Mouse (Mus musculus) spleen, postnatal 10 days (tissue): ENCODE measurements around the gene Hist1h2af.
A peak's percentile ranks its signal among the peaks of the same experiment; 100 is the strongest.

Experiments
- DNase-seq, 2 experiments: peaks; one replicate each; pipeline ENCODE4 v3.0.0; 2021 to 2022; ENCODE audit warnings: low spot score in 2 of 2

The Hist1h2af gene

DNA sequence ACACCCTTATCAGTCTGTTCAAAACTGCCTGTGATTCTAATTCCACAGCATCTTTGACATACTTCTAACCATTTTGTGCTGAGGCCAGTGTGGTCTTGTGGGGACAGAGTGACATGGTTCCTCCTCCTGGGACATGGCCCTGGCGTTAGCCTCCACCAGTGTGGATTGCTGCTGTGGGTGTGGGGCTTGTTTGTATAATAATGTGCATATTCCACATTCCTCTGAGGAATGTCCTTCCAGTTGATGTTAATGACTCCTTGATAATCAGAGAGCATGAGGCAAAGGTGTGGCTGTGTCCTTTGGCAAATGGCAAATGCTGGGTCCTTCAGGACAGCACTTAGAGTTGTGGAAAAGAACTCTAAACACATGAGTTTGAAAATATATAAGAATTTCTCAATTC lies 20.2 kb upstream of the Hist1h2af start:
- DNase-seq, result no peak

DNA sequence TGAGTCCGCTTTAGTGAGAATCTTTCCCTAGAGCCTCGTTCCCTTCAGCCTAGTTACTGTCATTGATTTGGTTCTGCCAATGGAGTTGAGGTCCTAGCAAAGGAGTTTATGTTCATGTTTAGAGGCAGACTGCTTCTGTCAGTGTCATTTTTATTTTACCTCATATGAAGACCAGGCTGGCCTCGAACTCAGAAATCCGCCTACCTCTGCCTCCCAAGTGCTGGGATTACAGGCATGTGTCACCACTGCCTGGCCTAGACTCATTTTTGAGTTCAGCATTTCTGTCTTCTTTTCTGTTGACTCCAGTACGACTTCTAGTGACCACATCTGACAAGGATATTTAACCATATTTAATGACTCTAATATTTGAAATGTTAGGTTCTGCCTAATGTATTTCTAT lies 18.4 kb upstream of the Hist1h2af start:
- DNase-seq, result no peak

DNA sequence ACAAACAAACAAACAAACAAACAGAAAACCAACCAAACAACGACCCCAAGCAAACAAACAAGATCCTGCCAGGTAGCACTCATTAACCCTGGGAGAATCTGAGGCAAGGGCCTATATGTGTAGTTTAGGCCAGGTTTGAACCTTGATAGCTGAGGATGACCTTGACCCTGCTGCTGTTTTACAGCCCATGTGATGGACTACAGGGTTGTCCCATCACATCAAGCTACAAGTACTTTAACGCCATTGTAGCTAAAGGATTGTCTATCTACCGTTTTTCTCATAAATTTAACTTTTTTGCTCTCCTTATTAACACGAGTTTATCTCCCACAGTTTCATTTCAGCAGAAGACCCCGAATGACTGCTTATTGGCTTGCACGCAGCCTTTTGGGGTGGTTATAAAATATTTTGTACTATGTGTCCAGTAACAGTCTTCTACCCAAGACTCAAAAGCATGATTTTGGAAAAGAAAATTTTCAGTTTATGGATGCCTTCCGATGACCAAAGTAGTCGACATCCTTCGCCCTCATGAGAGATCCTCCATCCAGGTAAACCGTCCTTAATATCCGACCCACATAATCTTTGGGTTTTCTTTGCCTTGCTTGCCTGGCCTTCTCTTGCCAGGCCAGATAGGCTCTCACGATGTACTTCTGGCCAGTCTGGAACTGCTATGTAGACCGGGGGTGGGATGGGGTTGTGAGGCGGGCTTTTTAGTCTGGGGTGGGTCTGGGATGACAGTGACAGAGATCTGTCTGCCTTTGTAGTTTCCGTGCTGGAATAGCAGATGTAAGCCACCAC lies 17.7 kb upstream of the Hist1h2af start:
- DNase-seq, result no peak

DNA sequence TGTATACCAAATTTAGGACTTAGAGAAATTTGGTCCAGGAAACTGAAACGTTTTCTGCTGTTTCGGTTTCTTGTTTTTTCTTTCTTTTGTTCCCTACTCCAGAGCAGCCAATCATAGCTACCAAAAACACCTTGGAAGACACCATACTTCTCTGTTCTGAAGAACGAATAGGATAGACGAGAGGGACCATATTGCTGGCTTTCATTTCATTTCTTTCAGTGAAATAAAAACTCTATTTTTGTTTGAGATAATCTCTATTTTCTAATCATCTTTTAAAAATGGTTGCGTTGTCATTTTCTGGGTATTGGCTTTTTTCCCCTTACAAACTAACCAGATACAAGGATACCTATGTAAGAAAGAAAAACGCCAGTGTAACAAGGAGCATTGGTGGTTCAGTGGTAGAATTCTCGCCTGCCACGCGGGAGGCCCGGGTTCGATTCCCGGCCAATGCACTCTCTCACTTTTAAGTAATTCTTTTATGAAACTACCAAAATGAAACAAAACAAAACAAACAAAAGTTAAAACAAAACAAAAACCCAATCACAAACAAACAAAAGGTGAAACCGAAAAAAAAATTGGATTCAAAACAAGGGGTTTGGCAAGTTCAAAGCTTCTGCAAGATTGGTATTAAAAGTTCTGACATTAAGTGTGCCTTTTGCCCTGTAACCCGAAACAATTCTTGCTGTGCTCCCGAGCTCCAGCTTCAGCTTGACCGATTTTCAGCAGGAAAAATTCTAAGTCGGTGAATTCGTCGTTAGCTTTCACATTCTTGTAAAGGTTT lies 16.7 kb upstream of the Hist1h2af start:
- DNase-seq, result peak; percentile 79 to 82

DNA sequence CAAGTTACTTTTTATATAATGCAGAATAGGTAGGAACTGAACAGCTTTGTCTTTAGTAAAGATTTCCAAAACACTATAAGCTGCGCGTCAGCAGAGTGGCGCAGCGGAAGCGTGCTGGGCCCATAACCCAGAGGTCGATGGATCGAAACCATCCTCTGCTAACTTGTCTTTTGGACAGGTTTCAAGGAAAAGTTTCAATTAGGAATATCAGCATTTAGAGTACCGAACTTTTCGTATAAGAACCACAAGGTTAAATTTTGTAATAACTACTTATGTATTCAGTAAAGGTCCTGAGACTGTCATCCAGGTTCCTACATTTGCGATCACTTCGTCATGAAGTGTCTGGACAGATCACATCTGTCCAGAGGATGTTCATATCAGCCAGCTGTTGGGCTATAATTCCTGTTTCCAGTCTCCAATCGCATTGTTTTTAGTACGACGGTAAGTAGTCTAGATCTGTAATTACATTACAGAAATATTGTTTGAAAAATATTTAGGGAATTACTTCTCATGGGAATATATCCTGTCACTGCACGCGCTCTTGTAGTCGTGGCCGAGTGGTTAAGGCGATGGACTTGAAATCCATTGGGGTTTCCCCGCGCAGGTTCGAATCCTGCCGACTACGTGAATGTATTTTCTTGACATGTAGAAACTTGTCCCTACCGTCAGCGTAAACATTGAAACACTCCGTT lies 16.0 kb upstream of the Hist1h2af start:
- peak; percentile 93 to 95 for DNase-seq

DNA sequence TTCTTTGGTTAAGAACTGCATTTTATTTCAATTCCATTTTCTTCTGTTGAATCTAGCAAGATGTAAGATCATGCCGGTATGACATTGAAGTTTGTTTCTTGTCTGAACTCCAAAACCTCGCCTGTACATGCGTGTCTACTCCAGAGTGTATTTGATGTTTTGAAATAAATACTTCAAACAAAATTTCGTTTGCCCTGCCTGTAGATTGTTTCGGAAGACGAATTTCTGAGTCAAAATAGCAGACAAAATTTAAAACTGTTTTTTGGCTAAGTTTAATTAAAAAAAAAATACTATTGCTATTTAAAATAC lies 15.5 kb upstream of the Hist1h2af start:
- DNase-seq, result no peak

DNA sequence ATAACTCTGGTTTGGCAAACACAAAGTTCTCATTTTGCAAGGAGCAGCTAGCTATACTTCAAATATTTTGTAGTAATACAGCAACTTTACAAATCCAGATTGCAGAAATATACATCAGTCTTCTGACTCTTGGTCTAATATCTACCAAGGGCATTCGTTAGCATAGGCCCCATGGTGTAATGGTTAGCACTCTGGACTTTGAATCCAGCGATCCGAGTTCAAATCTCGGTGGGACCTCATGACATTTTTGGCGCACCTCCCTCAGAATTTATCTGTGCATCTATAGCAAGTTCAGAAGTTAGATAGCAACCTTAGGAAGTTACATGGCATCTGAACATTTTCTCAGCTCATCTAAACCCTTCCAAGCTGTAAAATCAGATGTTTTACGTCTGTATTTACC lies 14.8 kb upstream of the Hist1h2af start:
- peak; percentile 86 to 91 for DNase-seq

DNA sequence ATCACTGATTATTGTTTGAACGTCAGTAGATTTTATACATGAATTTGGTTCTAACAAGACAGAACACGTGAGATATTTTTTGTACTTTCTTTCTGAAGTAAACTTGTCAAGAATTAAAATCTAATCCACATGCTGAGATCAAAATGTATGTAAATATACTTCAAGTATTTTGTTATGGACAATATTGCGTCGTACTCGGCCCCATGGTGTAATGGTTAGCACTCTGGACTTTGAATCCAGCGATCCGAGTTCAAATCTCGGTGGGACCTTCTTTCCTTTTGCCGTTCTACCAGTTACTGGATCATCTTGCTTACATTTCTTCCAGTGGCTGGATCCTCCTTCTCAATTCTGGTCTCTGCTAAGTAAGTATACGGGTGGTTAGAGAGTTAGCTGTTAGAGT lies 14.3 kb upstream of the Hist1h2af start:
- DNase-seq, result peak; percentile 79 to 82

DNA sequence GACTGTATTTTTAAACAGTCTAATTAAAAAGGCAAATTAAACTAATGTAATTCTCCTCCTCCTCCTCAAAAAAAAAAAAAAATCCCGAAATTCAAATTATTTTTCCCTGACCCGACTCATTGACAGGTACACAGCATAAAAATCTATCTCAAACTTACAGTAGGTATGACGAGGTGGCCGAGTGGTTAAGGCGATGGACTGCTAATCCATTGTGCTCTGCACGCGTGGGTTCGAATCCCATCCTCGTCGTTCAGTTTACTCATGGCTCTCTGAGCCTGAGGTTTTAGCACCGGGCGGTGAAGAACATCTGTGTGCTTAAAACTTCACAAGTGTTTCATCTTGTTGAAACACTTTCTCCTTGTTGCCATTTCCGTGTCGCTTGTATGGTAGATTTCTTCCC lies 12.0 kb upstream of the Hist1h2af start:
- DNase-seq, result peak; percentile 76 to 88

DNA sequence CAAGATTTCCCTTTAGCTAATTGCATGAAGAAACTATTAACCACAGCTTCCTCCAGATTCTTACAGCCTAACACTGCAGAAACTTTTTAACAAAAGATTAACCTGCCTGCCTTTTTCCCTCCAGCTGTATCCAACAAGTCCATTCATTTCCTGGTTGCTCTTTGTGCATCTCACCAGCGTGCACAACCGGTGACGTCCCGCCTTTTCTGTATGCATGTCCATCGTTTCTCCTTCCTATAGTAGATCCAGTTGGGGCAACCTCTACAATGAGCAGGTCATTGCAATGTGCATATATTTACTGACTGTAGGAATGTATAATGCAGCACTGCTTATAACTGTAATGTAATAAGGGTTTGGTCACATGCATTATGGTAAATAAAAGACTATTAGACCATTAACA lies 9.7 kb upstream of the Hist1h2af start:
- DNase-seq, result no peak

DNA sequence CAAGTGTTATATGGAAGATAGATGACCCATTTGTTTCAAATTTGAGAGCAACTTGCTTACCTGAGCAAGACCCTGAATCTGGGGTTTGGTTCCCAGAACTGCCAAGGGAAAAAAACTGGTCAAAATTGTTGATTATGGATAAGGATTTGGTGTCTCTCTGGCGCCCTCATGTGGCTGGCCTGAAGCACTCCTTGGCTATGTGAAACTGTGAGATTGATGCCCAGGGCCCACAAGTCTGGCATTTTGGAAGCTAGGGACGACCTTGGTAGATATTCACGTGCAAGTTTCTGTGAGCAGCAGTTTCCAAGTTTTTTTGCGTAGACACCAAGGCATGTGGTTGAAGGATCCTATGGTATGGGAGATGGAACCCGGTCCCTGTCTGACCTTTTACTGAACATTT lies 9.1 kb upstream of the Hist1h2af start:
- peak; percentile 77 to 87 for DNase-seq

DNA sequence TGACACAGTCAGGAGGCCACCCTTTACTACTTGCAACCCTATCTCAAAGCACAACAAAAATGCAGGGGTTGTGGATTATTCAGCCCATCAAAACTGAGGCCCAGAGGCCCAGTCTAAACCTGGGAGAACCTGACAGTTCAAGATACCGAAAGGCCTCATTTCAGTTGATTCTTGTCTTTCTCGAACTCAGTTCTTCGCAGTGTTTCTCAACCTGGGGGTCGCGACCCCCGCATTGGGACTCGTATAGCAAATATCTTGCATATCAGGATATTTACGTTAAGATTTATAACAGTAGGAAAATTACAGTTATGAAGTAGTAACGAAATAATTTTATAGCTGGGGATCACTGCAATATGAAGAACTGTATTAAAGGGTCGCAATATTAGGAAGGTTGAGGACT lies 7.8 kb upstream of the Hist1h2af start:
- no peak for DNase-seq

DNA sequence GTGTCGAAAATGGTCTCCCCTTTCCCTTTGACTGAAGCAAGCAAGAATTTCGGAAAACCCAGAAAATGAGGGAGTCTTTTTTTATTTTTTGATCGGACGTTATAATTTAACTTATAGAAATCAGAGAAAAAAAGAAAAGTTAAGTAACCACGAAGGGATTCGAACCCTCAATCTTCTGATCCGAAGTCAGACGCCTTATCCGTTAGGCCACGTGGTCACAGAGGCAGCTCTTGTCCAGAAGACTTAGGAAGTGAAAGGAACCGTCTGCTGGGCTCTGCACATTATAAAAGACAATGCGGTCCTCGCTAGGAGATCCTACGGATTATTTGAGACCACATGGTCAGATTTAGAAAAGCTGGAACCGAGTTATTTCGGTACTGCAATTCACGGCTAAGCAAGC lies 7.4 kb upstream of the Hist1h2af start:
- DNase-seq, result peak; percentile 90 to 93

DNA sequence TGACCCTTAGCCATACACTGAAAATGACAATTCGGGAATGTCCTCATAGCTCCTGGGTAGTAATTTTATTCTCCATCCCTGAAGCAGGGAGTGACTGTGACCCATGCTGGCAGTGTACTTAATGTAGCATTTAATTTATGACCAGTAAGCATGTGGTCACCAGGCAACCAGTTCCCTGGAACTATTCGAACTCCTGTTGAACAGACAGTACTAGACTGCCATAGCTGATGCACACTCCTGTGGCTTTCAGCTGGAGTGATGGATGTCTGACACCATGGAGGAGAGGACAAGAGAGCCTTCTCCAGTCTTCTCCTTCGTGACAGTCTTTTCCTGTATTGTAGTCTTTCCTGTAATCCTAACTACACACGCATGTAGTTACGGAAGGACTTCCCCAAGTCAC lies 4.7 kb upstream of the Hist1h2af start:
- DNase-seq, result no peak

DNA sequence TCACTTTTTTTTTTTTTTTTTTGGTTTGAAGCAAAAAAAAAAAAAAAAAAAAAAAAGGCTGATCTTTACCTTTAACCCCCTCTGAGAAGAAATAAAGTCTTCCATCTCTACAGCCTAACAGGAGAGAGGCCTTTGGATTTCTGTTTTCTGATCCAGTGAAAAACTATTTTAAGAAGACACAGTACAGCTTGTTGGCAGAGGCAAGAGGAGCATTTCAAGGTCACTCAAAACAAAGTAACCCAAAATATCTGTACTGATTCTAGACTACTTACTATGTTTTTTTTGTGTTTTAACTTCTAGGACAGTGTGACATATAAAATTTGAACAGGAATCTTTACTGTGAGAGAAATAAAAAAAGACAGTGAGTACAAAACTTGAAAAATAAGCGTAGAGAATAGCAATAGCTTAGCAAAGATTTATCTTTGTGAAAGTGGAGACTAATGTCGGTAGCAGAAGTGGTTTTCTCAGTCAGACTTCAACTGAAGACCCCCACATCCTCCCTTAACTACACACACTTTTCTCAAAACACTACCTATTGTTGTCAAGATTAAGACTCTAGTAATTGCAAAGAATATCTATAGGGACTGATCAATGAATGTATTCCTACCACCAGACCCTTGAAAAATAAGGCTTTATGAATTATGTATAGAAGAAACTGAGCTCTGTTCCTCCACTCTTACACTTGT lies 4.1 kb upstream of the Hist1h2af start:
- no peak for DNase-seq

DNA sequence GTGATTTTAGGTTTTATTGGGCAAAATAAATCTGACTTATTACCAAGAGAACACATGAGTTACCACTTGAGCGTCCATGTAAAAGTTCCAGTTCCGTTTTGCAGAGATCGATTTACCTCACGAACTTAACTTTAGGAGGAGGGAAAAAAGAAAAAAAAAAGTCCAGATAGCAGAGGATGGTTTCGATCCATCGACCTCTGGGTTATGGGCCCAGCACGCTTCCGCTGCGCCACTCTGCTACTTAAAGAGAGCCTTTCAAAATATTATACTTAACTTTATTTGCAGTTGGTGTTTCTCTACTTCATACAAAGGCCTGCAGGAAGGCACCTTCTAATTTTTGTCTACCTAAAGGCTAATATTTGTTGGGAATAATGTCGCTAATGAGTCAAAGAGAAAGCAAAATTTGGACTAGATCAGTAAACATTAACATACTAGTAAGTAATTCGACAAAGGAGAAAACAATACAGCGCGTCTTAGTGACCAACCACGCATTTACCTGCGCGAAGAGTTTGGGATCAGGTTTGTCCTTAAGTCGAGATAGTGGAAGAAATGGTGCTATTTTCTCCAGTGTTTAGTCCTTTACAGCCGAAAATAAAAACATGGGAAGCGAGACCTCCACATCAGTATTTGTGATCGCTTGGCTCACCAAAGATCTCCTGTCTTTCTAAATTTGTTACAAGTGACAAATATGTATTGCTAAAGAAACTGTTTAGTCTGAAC lies 3.4 kb upstream of the Hist1h2af start:
- peak; percentile 72 to 76 for DNase-seq

DNA sequence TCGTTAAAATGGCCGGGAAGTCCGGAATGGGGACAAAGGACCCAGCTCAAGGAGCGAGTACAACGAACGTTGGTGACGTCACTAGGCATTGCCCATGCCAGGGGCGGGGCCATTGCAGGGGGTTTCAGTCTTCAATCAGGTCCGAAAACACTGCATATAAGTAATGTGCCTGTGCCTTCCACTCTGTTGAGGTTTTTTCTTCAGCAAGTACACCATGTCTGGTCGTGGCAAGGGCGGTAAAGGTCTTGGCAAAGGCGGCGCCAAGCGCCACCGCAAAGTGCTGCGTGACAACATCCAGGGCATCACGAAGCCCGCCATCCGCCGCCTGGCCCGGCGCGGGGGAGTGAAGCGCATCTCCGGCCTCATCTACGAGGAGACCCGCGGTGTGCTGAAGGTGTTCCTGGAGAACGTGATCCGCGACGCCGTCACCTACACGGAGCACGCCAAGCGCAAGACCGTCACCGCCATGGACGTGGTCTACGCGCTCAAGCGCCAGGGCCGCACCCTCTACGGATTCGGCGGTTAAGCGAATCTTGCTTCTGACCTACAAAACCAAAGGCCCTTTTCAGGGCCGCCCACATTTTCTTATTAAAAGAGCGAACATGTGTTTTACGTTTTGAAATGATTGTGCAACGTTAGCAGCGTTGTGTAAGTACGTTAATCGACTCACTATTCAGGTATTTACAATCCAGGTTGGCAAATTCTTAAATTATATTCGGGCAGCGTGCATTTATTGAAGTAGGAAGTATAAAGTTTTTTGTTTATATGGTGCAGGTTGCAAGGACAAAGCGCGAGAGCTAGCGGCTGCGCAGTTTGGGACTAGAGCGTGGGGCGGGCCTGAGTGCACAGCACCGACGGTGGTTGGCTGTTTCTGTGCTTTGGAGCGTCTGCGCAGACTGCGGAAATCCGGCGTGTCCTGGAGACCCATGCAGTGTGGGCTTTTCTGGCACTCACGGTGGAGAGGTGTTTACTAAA lies 2.5 kb upstream of the Hist1h2af start, which contains the start of gene Hist1h4h:
Gene Hist1h4h, plus strand, starts transcription at position 150 of the 975 bp plus-strand sequence.
- peak; percentile 95 to 99 for DNase-seq

DNA sequence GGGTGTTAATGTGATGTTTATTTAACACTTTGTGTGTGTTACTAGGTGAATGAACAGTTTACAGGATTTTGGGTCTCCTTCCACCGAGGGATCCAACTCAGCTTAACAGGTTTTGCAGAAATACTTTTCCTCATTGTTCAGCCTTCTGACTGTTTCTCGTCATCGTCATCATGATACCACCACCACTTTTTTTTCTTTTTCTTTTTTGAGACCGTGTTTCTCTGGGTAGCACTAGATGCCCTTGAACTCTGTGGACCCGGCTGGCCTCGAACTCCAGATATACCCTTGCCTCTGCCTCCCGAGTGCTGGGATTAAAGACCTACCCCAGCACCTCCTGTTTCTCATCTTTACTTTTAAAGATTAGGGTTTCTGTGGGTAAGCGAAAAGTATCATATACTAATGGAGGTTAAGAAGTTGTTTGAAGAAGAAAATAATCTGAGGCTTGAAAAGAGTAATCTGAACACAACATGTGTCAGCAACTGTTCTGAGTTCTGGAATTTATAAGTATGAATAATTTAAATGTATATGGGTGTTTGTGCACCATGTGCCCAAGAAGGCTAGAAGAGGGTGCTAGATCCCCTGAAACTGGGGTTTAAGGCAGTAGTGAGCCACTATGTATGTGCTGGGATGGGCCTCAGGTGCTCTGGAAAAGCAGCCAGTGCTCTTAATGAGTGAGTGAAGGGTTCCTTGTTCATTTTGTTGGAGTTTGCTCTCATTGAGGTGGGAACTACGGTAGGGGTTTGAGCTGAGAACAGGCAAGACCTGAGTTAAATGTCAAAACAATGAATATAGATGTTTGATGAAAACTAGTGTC lies 1.2 kb upstream of the Hist1h2af start:
- DNase-seq, result peak; percentile 53 to 65
